Mouse (Mus musculus) brain, embryonic 14.5 days (tissue): ENCODE measurements around the gene Stx5a.

Experiments
- CTCF ChIP-seq: fragments of 200-500 bp; IDR thresholded peaks from 2 replicates; pipeline ENCODE4 v1.5.1; 2012; ENCODE audit warnings: inconsistent platforms, mild to moderate bottlenecking, moderate library complexity, borderline replicate concordance; ENCODE audit not compliant: insufficient read depth, insufficient read length; ENCODE audit errors: extremely low read depth
- POLR2A ChIP-seq: fragments of 200-500 bp; IDR thresholded peaks from 2 replicates; pipeline ENCODE4 v1.6.1; 2012; ENCODE audit warnings: mild to moderate bottlenecking, inconsistent platforms, borderline replicate concordance; ENCODE audit not compliant: poor library complexity, insufficient read depth, insufficient read length, severe bottlenecking; ENCODE audit errors: extremely low read depth

DNA sequence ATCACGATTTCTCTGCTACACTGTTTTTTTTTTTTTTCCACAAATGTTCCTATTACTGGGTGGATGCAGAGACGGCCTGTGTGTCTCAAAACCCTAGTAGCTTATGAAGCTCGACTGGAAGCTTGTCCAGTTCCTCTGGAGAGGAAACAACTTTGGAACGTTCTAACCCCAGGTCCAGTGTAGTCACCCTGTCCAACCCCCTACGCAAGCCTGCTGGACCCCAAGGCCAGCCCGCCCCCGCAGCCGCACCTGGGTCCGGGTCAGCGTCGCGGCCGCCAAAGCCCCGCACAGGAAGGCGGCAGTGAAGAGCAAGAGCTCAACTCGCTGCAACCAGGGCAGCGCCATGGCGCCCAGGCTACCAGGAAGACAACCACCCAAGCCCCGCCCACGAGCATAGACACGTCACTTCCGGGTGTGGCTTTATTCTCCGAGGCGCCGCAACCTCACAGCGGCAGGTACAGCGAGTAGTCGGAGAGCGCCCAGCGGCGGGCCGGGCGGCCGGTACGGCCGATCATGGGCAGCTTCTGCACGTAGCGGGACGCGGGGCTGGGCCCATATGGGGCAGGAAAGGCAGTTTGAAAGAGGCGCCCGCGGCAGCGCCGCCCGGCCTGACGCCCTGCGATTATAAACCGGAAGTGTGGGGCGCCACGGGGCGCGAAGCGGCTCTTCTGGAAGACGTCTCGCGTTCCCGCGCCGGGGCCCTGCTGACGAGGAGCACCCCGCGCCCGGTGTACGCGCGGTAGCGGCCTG, 33.0 kb downstream of the Stx5a start, which contains the start of gene Tmem179b:
- no peak for TF ChIP-seq CTCF
- TF ChIP-seq POLR2A: peak; percentile 82; the same call in 1 of the 2 replicates
